Mouse (Mus musculus): ENCODE data around the gene Pnldc1. TPM values are rescaled to one million over a fixed set of nuclear protein-coding genes. Genes with fewer than 3 reads are reported as not detected.
"Not testable (repeated sequence)": the region's sequence is repeated elsewhere in the genome, so short reads cannot be mapped to it uniquely, and the experiment has no call there.

Gene Pnldc1
- total RNA-seq (2021): under 1 TPM; 0.20 to 0.26 TPM
- long read RNA-seq, experiment 1, partial matches to known transcripts: 1 of 1 reads
- long read RNA-seq, experiment 1, other reads (novel, unspliced or antisense): 0 of 1 reads
- long read RNA-seq, experiment 2: 0 reads

GRCm38 (mm10) chr17:12909361-12910280, at the start of gene Pnldc1:
Pnldc1 (minus strand) TSS chr17:12910230.
- no peak for DNase-seq

GRCm38 (mm10) chr17:12959377-12959776, 49.3 kb upstream of the Pnldc1 start:
- not testable (repeated sequence) for DNase-seq

GRCm38 (mm10) chr17:12956664-12957063, 46.6 kb upstream of the Pnldc1 start:
- DNase-seq: no peak

GRCm38 (mm10) chr17:12949669-12950068, 39.6 kb upstream of the Pnldc1 start:
- no peak for DNase-seq

- DNase-seq: no peak
These were observed 32.6 kb upstream of the Pnldc1 start for GRCm38 (mm10) chr17:12942459-12943162.

- DNase-seq: no peak
These were observed 31.7 kb upstream of the Pnldc1 start for GRCm38 (mm10) chr17:12941543-12942260.

- DNase-seq: no peak
These were observed 30.2 kb upstream of the Pnldc1 start, which contains the start of gene Acat3 for GRCm38 (mm10) chr17:12940151-12940805. Acat3 (minus strand) TSS chr17:12940600.

- not testable (repeated sequence) for DNase-seq
These were observed 29.5 kb upstream of the Pnldc1 start for GRCm38 (mm10) chr17:12939377-12940148.

GRCm38 (mm10) chr17:12938077-12938476, 28.0 kb upstream of the Pnldc1 start:
- DNase-seq: no peak

GRCm38 (mm10) chr17:12937412-12937970, 27.5 kb upstream of the Pnldc1 start:
- DNase-seq: no peak

- DNase-seq: no peak
These were observed 25.7 kb upstream of the Pnldc1 start for GRCm38 (mm10) chr17:12935719-12936118.

- DNase-seq: not testable (repeated sequence)
These were observed 21.5 kb upstream of the Pnldc1 start for GRCm38 (mm10) chr17:12931576-12931975.

GRCm38 (mm10) chr17:12925703-12926180, 15.7 kb upstream of the Pnldc1 start:
- DNase-seq: no peak

- no peak for DNase-seq
These were observed 15.0 kb upstream of the Pnldc1 start for GRCm38 (mm10) chr17:12925001-12925400.

GRCm38 (mm10) chr17:12921073-12921472, 11.0 kb upstream of the Pnldc1 start:
- DNase-seq: no peak

- DNase-seq: peak; percentile 55
These were observed 6.8 kb upstream of the Pnldc1 start for GRCm38 (mm10) chr17:12916588-12917380.

- DNase-seq: peak; percentile 94
These were observed 6.0 kb upstream of the Pnldc1 start, which contains the start of gene Mrpl18 for GRCm38 (mm10) chr17:12915881-12916583. Mrpl18 (minus strand) TSS chr17:12916345.

- DNase-seq: no peak
These were observed 5.5 kb upstream of the Pnldc1 start, which contains the start of gene Tcp1 for GRCm38 (mm10) chr17:12915488-12915880. Tcp1 (plus strand) TSS chr17:12915701.

GRCm38 (mm10) chr17:12910391-12910790, 361 bp upstream of the Pnldc1 start:
- DNase-seq: no peak
